Mouse (Mus musculus): ENCODE measurements around the gene Hoxa6.

DNA sequence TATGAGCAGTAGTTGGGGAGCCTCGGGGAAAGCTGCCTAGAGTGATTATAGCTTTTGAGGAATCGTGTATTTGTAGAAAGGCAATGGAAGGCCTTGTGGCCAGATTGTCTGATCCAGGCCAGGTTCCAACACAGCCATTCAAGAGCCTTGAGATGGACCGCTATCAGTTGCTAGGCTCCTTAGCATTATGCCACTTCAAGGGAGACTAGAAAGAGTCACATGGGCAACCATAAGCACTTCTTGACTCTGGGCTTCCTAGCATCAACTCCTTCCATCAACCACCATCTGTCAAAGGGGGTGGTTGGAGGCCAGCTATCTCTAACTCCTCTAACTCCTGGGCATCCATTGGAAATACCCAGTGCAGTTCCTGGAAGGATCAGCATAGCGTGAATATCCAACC, 41.3 kb upstream of the Hoxa6 start:
- TF ChIP-seq FOSL1 (IDR thresholded peaks at IDR 0.05; ENCODE audit: insufficient read depth, low read length, poor library complexity, severe bottlenecking): no peak
- TF ChIP-seq MAX (IDR thresholded peaks at IDR 0.05): no peak
- no peak for TF ChIP-seq CTCF (IDR thresholded peaks at IDR 0.05; ENCODE audit: control insufficient read depth, insufficient read depth, insufficient read length)
- TF ChIP-seq USF1 (IDR thresholded peaks at IDR 0.05; ENCODE audit: low read depth): no peak
- no peak for TF ChIP-seq MYOD1 (IDR thresholded peaks at IDR 0.05; ENCODE audit: control insufficient read depth, insufficient read length, low read depth)
- no peak for TF ChIP-seq CEBPB (IDR thresholded peaks at IDR 0.05; ENCODE audit: low read depth)
